Mouse (Mus musculus) lung, postnatal 0 days (tissue): ENCODE results near the gene Ppp3ca.

Source experiments
- CTCF ChIP-seq: IDR thresholded peaks from 2 replicates; pipeline ENCODE4 v1.5.1; 2016; ENCODE audit warnings: antibody characterized with exemption, mild to moderate bottlenecking
- EP300 ChIP-seq: IDR thresholded peaks from 2 replicates; pipeline ENCODE4 v1.6.1; 2016; ENCODE audit warnings: antibody characterized with exemption, mild to moderate bottlenecking, control low read depth

GRCm38 (mm10) chr3:136676991-136677390, 7.1 kb downstream of the Ppp3ca start:
- TF ChIP-seq CTCF = no peak
- no peak for TF ChIP-seq EP300
